Mouse (Mus musculus) stomach, embryonic 14.5 days (tissue): ENCODE measurements around the gene Eif2b2. TPM values are rescaled to one million over a fixed set of nuclear protein-coding genes. Genes with fewer than 3 reads are reported as not detected.
A peak's percentile ranks its signal among the peaks of the same experiment; 100 is the strongest.

ENCODE experiments used
- ATAC-seq: fragments of 200-750 bp; cut with Nextera tagmentation; 2 replicates; pipeline ENCODE4 v1.8.0; 2017; ENCODE audit warnings: low read depth, moderate TSS enrichment; ENCODE audit not compliant: insufficient number of reproducible peaks, insufficient read depth, low FRiP score
- H3K27ac ChIP-seq: fragments of 300-500 bp; sonication (generic); 2 replicates; pipeline ENCODE4 v1.5.1; 2014; ENCODE audit warnings: mild to moderate bottlenecking, low read length, moderate library complexity, mixed read lengths
- H3K27me3 ChIP-seq: fragments of 300-500 bp; sonication (generic); 2 replicates; pipeline ENCODE4 v1.6.1; 2014; ENCODE audit warnings: low read length, control low read depth, mixed read lengths; ENCODE audit not compliant: control insufficient read depth, insufficient read depth
- H3K36me3 ChIP-seq: fragments of 300-500 bp; sonication (generic); 2 replicates; pipeline ENCODE4 v1.6.1; 2014; ENCODE audit warnings: mild to moderate bottlenecking, control low read depth, low read length, moderate library complexity, mixed read lengths; ENCODE audit not compliant: control insufficient read depth, insufficient read depth
- H3K4me1 ChIP-seq: fragments of 300-500 bp; sonication (generic); 2 replicates; pipeline ENCODE4 v1.6.1; 2014; ENCODE audit warnings: low read length, control low read depth, mixed read lengths; ENCODE audit not compliant: control insufficient read depth, insufficient read depth
- H3K4me2 ChIP-seq: fragments of 300-500 bp; sonication (generic); replicated peaks from 2 replicates; pipeline ENCODE4 v1.6.1; 2014; ENCODE audit warnings: low read depth, low read length, control low read depth
- H3K4me3 ChIP-seq: fragments of 300-500 bp; sonication (generic); 2 replicates; pipeline ENCODE4 v1.5.1; 2014; ENCODE audit warnings: low read depth, low read length, control low read depth
- H3K9ac ChIP-seq: fragments of 300-500 bp; sonication (generic); replicated peaks from 2 replicates; pipeline ENCODE4 v1.6.1; 2014; ENCODE audit warnings: low read depth, mild to moderate bottlenecking, control low read depth, low read length, moderate library complexity, mixed read lengths
- H3K9me3 ChIP-seq: fragments of 300-500 bp; sonication (generic); 2 replicates; pipeline ENCODE4 v1.6.1; 2016; ENCODE audit warnings: low read depth, low read length, control low read depth; ENCODE audit not compliant: control insufficient read depth
- WGBS: fragments of 180-500 bp; shearing (Covaris S2); extraction: QIAGEN DNeasy Blood & Tissue Kit; methylation state at CpG from one replicate; pipeline ENCODE4 v1.1.7; 2014; 5-methylcytosine and 5-hydroxymethylcytosine counted together
- polyA plus RNA-seq: library from polyadenylated mRNA; unstranded; fragments of >200 nt; fragmentation: Nextera tagmentation; extraction: Ambion mirVana; gene quantifications from 2 replicates; pipeline ENCODE4 v1.2.1, GENCODE M21; 2014

Eif2b2 gene
- polyA plus RNA-seq, 1 experiment from 2014 or later = 81.1 TPM

GRCm38 (mm10) chr12:85197371-85197770 lies 21.9 kb upstream of the Eif2b2 start:
- 50% methylated on average over 7 of the region's 7 CpGs for WGBS
- H3K9me3 ChIP-seq = no peaks in the 10 kb centered on the region
- no peaks in the 10 kb centered on the region for H3K36me3 ChIP-seq
- H3K4me1 ChIP-seq = peaks cover 50% of the 10 kb centered on the region
- H3K4me3 ChIP-seq = no peak overlapping the region
- H3K4me2 ChIP-seq = no peak overlapping the region
- no peak overlapping the region for H3K9ac ChIP-seq
- H3K27me3 ChIP-seq = no peaks in the 10 kb centered on the region
- H3K27ac ChIP-seq = peak overlapping the region; percentile 2; the same call in 1 of the 2 replicates
- no peak for ATAC-seq

DNA sequence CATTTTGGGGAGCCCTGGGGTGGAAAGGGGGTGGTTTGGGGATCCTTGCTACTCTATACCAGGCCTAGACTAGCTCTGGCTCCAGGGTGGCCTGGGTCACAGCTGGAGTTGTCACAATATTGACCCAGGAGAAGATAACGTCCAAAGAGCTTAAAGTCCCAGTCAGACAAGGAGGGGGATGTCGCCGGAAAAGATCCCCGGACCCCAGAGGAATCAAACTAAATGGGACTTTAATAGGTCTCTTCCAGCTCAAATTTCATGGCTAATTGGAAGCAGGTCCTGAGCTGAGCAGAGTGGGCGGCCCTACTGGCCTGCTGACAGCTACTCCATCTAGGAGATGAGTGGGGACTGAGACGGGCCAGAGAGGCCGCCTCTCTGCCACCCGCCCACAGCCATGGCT lies 21.3 kb upstream of the Eif2b2 start:
- H3K4me3 ChIP-seq = no peak overlapping the region
- no peak for ATAC-seq
- H3K4me1 ChIP-seq = peaks cover 45% of the 10 kb centered on the region
- 23% methylated on average over 8 of the region's 8 CpGs for WGBS
- no peak overlapping the region; the same call in 1 of the 2 replicates for H3K27ac ChIP-seq
- H3K36me3 ChIP-seq = no peaks in the 10 kb centered on the region
- no peaks in the 10 kb centered on the region for H3K27me3 ChIP-seq
- H3K4me2 ChIP-seq = no peak overlapping the region
- H3K9me3 ChIP-seq = no peaks in the 10 kb centered on the region
- no peak overlapping the region for H3K9ac ChIP-seq

DNA sequence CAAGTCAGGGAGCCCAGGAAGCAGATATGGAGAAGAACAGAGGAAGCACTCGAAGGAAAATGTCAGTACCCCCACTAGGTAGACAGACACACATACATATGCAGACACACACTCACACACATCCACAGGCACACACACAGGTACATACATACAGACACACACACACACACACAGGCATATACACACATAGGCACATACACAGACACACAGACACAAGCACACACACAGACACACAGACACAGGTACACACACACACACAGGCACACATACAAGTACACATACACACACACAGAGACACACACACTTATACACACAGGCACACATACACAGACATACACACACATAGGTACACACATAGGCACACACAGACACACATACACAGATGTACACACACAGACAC lies 19.3 kb upstream of the Eif2b2 start:
- Histone ChIP-seq H3K27ac (no peak overlapping the region), H3K27me3 (no peaks in the 10 kb centered on the region), H3K36me3 (no peaks in the 10 kb centered on the region), H3K4me1 (peaks cover 30% of the 10 kb centered on the region), H3K9me3 (no peaks in the 10 kb centered on the region), H3K4me2 (no peak overlapping the region), H3K4me3 (no peak overlapping the region), H3K9ac (no peak overlapping the region)
- ATAC-seq = no peak
- WGBS = 80% methylated on average over 1 of the region's 1 CpGs

DNA sequence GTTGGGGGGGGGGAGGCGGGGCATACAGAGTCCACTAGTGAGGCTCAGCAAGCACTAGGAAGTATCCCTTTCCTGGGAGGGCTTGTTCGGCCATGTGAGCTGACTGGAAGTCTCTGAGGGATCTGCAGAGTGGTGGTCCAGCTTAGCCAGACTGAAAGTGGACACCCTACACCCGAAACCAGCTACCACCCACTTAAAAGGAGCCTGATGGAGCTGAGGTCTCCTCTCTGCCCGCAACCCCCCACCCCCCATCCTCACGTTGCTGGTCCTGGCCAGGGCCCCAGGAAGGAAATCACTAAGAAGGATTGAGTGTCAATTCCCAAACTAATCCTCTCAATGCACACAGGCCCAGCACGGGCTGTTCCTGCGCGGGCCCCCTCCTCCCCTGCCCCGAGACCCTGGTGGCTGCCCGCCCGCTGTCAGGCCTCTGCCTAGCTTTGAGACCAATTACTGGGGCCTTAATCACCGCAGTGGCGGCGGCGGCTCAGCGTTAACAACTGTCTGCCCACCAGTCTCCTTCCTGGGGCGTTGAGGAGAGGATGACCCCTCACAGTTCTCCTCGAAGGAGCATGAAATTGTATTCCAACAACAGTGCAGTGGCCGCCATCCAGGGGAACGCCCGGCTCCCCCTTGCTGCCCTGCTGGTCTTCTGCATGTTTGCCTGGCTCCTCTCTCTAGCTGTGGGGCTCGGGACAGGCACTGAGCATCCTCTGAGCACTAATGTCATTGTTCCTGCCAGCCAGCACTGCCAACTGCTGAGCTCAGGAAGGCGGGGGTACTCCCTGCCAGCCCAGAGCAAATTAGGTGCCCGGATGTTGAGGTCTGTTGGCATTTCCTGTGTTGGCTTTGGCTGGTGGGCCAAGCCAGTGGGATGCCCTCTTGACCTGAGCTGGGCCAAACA lies 18.1 kb upstream of the Eif2b2 start:
- H3K4me2 ChIP-seq = no peak overlapping the region
- peak overlapping the region; percentile 33; the same call in 1 of the 2 replicates for H3K27ac ChIP-seq
- ATAC-seq = no peak
- H3K9me3 ChIP-seq = no peaks in the 10 kb centered on the region
- H3K4me1 ChIP-seq = peaks cover 26% of the 10 kb centered on the region
- no peaks in the 10 kb centered on the region for H3K27me3 ChIP-seq
- 22% methylated on average over 24 of the region's 24 CpGs for WGBS
- no peak overlapping the region for H3K9ac ChIP-seq
- H3K4me3 ChIP-seq = no peak overlapping the region
- H3K36me3 ChIP-seq = no peaks in the 10 kb centered on the region

DNA sequence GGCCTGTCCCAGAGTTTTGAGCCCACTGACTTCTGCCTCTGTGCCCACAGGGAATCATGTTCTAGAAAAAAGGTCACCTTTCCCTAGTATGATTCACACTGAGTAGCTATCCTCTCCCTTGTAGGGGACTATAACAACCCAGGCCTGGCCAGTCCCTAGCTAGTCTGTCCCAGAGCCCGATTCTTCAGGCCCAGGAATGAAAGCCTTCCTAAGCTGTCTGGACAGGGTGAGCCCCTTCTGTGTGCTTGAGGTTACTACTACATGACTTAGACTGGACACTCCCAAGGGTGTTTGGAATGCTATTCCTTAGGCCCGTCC lies 17.5 kb upstream of the Eif2b2 start:
- H3K36me3 ChIP-seq = no peaks in the 10 kb centered on the region
- no peak overlapping the region for H3K4me2 ChIP-seq
- no peak overlapping the region for H3K4me3 ChIP-seq
- no peak overlapping the region for H3K9ac ChIP-seq
- no peak for ATAC-seq
- H3K4me1 ChIP-seq = peaks cover 26% of the 10 kb centered on the region
- no peak overlapping the region for H3K27ac ChIP-seq
- no peaks in the 10 kb centered on the region for H3K27me3 ChIP-seq
- WGBS = 87% methylated on average over 2 of the region's 2 CpGs
- no peaks in the 10 kb centered on the region for H3K9me3 ChIP-seq

GRCm38 (mm10) chr12:85202191-85202590 lies 17.1 kb upstream of the Eif2b2 start:
- no peaks in the 10 kb centered on the region for H3K36me3 ChIP-seq
- no peak for ATAC-seq
- no peak overlapping the region for H3K27ac ChIP-seq
- H3K4me2 ChIP-seq = no peak overlapping the region
- H3K9ac ChIP-seq = no peak overlapping the region
- H3K27me3 ChIP-seq = no peaks in the 10 kb centered on the region
- WGBS = 89% methylated on average over 7 of the region's 7 CpGs
- H3K9me3 ChIP-seq = no peaks in the 10 kb centered on the region
- H3K4me3 ChIP-seq = no peak overlapping the region
- peaks cover 26% of the 10 kb centered on the region for H3K4me1 ChIP-seq

GRCm38 (mm10) chr12:85203699-85204098 lies 15.6 kb upstream of the Eif2b2 start:
- 70% methylated on average over 5 of the region's 5 CpGs for WGBS
- ATAC-seq = no peak
- Histone ChIP-seq H3K4me1 (peaks cover 12% of the 10 kb centered on the region), H3K4me3 (no peak overlapping the region), H3K27me3 (no peaks in the 10 kb centered on the region), H3K9ac (no peak overlapping the region), H3K27ac (no peak overlapping the region), H3K4me2 (no peak overlapping the region), H3K36me3 (no peaks in the 10 kb centered on the region), H3K9me3 (no peaks in the 10 kb centered on the region)

DNA sequence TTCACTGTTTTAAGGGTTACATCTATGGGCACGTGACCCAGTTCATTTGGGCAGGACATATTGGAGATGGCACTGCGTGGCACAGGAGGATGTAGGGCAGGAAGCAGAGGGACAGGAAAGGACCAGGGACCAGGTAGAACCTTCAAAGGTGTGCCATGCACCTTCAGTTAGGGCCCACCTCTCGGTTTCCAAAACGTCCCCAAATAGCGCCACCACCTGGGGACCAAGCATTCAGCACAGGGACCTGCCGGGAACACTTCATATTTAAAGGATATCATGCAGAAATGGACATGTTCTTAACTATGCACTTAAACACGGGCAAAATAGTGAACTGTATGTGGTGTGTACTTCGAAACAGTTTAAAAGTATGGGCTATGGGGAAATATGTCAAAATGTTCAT lies 15.2 kb upstream of the Eif2b2 start:
- no peak overlapping the region for H3K27ac ChIP-seq
- H3K9me3 ChIP-seq = no peaks in the 10 kb centered on the region
- no peak for ATAC-seq
- WGBS = 49% methylated on average over 8 of the region's 8 CpGs
- H3K4me3 ChIP-seq = no peak overlapping the region
- no peak overlapping the region for H3K9ac ChIP-seq
- H3K4me1 ChIP-seq = peaks cover 12% of the 10 kb centered on the region
- H3K27me3 ChIP-seq = no peaks in the 10 kb centered on the region
- no peak overlapping the region for H3K4me2 ChIP-seq
- H3K36me3 ChIP-seq = no peaks in the 10 kb centered on the region

- WGBS = 89% methylated on average over 10 of the region's 10 CpGs
- H3K9me3 ChIP-seq = no peaks in the 10 kb centered on the region
Measured at GRCm38 (mm10) chr12:85205425-85205824, 13.9 kb upstream of the Eif2b2 start.

More at GRCm38 (mm10) chr12:85205425-85205824, 13.9 kb upstream of the Eif2b2 start:
- no peak overlapping the region for H3K9ac ChIP-seq
- ATAC-seq = no peak
- H3K4me2 ChIP-seq = no peak overlapping the region
- H3K27me3 ChIP-seq = no peaks in the 10 kb centered on the region
- H3K4me3 ChIP-seq = no peak overlapping the region
- no peaks in the 10 kb centered on the region for H3K36me3 ChIP-seq
- H3K27ac ChIP-seq = no peak overlapping the region
- peaks cover 12% of the 10 kb centered on the region for H3K4me1 ChIP-seq
